Mouse (Mus musculus): ENCODE measurements around the gene Rbfox1.

The Rbfox1 gene

DNA sequence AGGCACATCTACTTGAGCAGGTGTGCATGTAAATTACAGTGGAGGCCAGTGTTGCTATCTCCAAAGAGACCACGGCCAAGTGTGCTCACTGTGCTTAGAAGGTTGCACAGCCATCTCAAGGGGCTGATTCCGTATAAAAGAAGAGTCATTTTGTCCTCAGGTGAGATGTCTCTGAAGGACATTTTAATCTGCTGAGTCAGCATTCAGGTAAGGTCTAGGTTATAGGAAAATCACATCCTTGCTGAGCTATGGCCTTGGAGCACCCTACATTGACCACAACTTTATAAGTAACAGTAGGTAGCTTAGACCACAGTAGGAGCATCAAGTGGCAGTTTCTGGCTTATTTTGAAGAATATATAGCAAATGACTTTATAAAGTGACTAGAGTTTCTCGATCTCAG is 848.3 kb downstream of the Rbfox1 start:
- DNase-seq: no peak

GRCm38 (mm10) chr16:6736566-6736965 is 851.4 kb downstream of the Rbfox1 start:
- DNase-seq: no peak

- no peak for DNase-seq
Measured at GRCm38 (mm10) chr16:6736998-6737397, 851.8 kb downstream of the Rbfox1 start.

GRCm38 (mm10) chr16:6746116-6746515 is 861.0 kb downstream of the Rbfox1 start:
- no peak for DNase-seq

GRCm38 (mm10) chr16:6750491-6750890 is 865.3 kb downstream of the Rbfox1 start:
- no peak for DNase-seq

DNA sequence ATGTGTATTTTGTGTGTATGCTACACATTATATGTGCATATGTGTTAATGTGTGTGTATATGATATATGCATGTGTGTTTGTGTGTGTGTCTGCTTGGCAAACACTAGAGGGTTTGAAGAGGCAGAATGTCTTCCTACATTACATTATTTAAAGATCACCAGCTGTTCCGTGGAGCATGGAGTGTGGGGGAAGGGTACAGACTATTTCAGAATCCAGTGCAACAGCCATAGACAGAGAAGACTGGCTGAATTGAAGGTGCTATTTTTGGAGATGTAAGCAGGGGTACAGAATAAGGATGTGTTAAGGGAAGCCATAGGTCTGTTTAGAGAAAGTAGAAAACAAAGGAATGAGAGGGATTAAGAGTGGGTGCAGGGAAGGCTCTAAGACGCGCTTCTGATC is 869.7 kb downstream of the Rbfox1 start:
- no peak for DNase-seq

GRCm38 (mm10) chr16:6769495-6770237 is 884.5 kb downstream of the Rbfox1 start:
- DNase-seq: no peak

DNA sequence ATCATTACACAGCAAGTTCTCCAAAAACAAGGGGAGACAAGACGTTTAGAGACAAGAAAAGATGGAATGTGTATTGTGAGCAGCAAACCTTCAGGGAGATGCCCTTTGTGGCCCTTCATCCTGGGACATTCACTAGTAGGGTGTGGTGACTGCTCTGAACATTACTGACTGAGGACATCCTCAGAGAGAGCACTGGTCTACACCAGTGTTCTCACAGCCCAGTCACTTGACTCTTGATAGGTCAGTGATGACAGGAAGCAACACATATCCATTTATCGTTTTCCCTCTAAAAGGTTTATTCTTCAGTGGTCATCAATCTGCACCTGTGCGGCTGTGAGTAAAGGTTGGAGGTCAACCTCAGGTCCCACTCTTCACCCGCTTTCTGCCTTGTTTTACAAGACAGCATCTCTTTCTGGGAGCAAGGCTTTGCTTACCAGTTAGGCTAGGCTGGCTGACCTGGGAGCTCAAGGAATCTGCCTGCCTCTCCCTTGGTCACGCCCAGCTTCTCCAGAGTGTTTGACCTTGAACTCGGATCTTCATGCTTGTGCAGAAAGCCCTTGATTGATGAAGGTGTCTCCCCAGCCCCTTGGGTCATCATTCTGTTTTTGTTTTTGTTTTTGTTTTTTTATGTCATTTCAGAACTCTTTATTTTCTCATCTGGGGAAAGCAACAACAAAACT is 892.5 kb downstream of the Rbfox1 start:
- DNase-seq: no peak

GRCm38 (mm10) chr16:6784144-6784543 is 899.0 kb downstream of the Rbfox1 start:
- no peak for DNase-seq

- DNase-seq: no peak
Measured at GRCm38 (mm10) chr16:6785026-6785425, 899.9 kb downstream of the Rbfox1 start.

DNA sequence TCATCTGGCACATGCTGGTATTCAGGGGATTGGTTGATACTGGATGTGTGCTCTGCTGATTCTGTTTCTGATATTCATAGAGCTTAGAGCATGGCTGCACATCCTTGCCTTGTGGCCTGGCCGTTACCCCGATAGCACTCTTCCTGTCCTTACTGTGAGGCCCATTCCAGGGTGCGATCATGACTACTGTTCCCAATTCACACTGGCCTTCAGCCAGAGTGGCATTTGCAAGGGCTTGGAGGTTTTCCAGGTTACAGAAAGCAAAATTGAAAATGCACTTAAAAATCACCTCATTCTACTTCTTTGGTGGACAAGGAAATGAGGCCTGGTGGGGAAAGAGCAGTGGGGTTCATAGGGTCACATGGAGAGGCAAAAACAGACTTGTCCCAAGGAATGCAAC is 906.1 kb downstream of the Rbfox1 start:
- no peak for DNase-seq

- peak; percentile 30 for DNase-seq
Measured at GRCm38 (mm10) chr16:6791655-6792054, 906.5 kb downstream of the Rbfox1 start.

DNA sequence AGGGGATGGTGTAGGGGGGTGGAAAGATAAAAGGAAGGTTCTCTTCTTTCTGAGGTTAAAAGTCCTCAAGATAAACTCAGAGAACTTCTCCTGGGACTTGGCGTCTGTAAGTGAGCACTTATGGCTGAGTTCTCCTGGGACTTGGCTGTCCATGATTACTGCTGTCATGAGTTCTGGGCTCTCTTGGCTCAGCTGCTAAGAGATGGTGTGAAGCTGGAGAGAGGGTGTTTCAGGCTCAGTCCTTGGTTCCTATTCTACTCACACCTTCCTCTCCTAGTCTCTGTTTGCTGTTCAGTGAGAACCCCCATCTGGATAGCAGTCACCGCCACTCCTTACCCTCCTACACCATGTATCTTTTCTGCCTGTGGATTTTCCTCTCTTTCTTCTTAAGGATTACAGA is 921.1 kb downstream of the Rbfox1 start:
- no peak for DNase-seq

DNA sequence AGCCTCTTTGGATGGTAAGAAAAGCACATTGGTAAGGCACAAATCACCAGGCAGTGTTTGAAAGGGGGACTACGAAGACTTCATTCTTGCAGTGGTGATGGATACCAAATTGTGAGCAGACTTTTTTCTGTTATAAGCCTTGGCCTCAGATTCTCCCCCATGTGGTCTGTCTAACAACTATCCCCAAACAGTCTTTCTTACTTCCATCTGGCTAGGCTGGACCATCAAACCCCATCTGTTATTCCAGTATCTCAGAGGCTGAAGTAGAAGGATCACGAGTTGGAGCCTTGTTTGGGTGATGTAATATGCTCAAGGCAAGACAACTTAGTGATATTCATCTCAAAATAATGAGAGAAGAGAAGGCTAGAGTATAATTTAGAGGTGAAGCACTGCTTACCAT is 922.7 kb downstream of the Rbfox1 start:
- DNase-seq: no peak

GRCm38 (mm10) chr16:6813871-6814270 is 928.7 kb downstream of the Rbfox1 start:
- no peak for DNase-seq

DNA sequence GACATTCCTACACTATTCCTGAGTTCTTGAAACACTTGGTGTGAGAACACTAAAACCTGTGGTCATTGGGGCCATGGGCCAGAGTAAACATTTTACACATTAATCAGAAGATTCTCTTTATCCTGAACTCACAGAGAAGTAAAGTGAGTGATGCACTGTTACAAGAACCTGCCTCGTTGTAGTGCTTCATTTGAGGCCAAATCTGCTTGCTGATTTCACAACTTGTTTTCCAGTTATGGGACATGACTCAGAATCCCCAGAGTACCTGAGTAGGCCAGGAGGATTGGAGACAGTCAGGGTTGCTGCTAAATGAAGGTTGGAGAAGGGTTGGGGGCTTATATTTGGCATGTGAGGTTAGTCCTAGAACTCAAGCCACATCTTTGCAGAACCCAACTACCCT is 936.6 kb downstream of the Rbfox1 start:
- DNase-seq: no peak

- DNase-seq: no peak
Measured at GRCm38 (mm10) chr16:6829892-6830524, 944.9 kb downstream of the Rbfox1 start.

DNA sequence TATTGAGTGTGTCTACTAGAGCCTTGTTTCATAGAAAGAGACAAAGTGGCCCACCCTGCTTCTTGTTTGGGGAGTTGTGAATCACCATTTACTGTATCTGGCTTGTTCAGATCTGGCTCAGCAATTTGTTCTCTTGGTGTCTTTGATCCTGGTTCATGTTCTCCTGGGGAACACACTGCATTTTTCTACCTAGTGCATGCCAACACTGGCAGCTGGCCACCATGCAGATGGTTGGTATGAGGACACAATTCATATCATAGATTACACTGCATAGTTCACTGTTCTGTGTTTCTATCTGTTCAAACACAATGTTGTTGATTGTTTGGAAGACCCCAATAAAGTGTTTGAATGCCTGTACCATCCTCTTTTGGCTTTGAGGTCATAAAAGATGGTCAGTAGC is 948.3 kb downstream of the Rbfox1 start:
- DNase-seq: no peak

- no peak for DNase-seq
Measured at GRCm38 (mm10) chr16:6835051-6835450, 949.9 kb downstream of the Rbfox1 start.

DNA sequence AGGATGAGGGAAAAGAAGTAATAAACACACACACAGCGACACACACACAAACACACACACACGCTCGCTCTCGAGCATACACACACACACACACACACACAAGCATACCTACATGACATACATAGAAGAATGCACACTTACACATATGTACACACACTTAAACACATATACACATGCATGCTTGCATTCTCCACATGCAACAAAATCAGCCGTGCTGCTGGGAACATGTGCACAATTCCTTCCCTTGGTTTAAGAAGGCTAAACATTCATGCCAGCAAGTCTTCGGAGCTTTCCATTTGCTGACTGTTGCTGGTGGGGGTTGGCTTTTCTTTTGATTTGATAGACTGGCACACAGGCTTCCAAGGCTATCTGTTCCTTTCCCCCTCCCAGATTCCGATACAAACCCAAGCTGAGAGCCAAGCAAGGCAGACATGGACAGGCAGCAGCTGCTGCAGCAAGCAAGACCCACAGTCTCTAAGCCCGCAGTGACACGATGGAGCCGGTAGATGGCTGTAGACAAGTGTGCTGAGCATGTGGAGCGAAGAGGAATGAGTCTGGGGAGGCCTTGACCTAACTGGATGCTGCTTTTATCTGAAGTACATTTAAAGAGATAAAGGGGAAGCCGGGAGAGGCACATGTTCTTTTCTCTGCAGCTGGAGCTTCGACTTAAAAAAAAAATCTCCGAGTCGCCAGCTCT is 954.3 kb downstream of the Rbfox1 start:
- peak; percentile 21 for DNase-seq

GRCm38 (mm10) chr16:6840007-6840406 is 954.9 kb downstream of the Rbfox1 start:
- no peak for DNase-seq

GRCm38 (mm10) chr16:6840461-6840860 is 955.3 kb downstream of the Rbfox1 start:
- no peak for DNase-seq

- DNase-seq: no peak
Measured at GRCm38 (mm10) chr16:6842066-6842785, 957.1 kb downstream of the Rbfox1 start.

Measured in thymus, postnatal 4 days (tissue).